Mouse (Mus musculus) kidney, embryonic 15.5 days (tissue): ENCODE data around the gene Acvr1c. TPM values are rescaled to one million over a fixed set of nuclear protein-coding genes. Genes with fewer than 3 reads are reported as not detected.
A peak's percentile ranks its signal among the peaks of the same experiment; 100 is the strongest.

Experiments
- ATAC-seq: fragments of 200-750 bp; cut with Nextera tagmentation; replicated peaks from 2 replicates; pipeline ENCODE4 v1.8.0; 2017; ENCODE audit warnings: moderate TSS enrichment; ENCODE audit not compliant: low FRiP score
- H3K27ac ChIP-seq: fragments of 300-500 bp; sonication (generic); 2 replicates; pipeline ENCODE4 v1.5.1; 2015; ENCODE audit warnings: mild to moderate bottlenecking, inconsistent platforms
- H3K27me3 ChIP-seq: fragments of 300-500 bp; sonication (generic); 2 replicates; pipeline ENCODE4 v1.6.1; 2015; ENCODE audit warnings: inconsistent platforms
- H3K36me3 ChIP-seq: fragments of 300-500 bp; sonication (generic); 2 replicates; pipeline ENCODE4 v1.6.1; 2015; ENCODE audit warnings: inconsistent platforms
- H3K4me1 ChIP-seq: fragments of 300-500 bp; sonication (generic); 2 replicates; pipeline ENCODE4 v1.6.1; 2015; ENCODE audit warnings: inconsistent platforms
- H3K4me2 ChIP-seq: fragments of 300-500 bp; sonication (generic); 2 replicates; pipeline ENCODE4 v1.6.1; 2015; ENCODE audit warnings: moderate library complexity, mild to moderate bottlenecking, inconsistent platforms
- H3K4me3 ChIP-seq: fragments of 300-500 bp; sonication (generic); replicated peaks from 2 replicates; pipeline ENCODE4 v1.5.1; 2015; ENCODE audit warnings: mild to moderate bottlenecking, inconsistent platforms
- H3K9ac ChIP-seq: fragments of 300-500 bp; sonication (generic); 2 replicates; pipeline ENCODE4 v1.6.1; 2015; ENCODE audit warnings: mild to moderate bottlenecking, inconsistent platforms
- H3K9me3 ChIP-seq: fragments of 300-500 bp; sonication (generic); replicated peaks from 2 replicates; pipeline ENCODE4 v1.6.1; 2016; ENCODE audit warnings: inconsistent platforms
- WGBS: fragments of 180-500 bp; shearing (Covaris S2); methylation state at CpG from one replicate; pipeline ENCODE4 v1.1.7; 2015; ENCODE audit warnings: mixed read lengths; 5-methylcytosine and 5-hydroxymethylcytosine counted together
- polyA plus RNA-seq: library from polyadenylated mRNA; unstranded; fragments of >200 nt; fragmentation: Nextera tagmentation; extraction: Ambion mirVana; gene quantifications from 2 replicates; pipeline ENCODE4 v1.2.1, GENCODE M21; 2015

The Acvr1c gene
- polyA plus RNA-seq, result 0.10 and 0.34 TPM in 2 replicates

- WGBS, result under 1% methylated on average over 63 of the region's 65 CpGs
These were observed at the start of gene Acvr1c for GRCm38 (mm10) chr2:58357414-58358131. Gene Acvr1c (minus strand): TSS chr2:58357895.

GRCm38 (mm10) chr2:58403481-58403880, 45.8 kb upstream of the Acvr1c start:
- H3K4me3 ChIP-seq, result no peak overlapping the region
- H3K4me1 ChIP-seq, result no peaks in the 10 kb centered on the region
- H3K4me2 ChIP-seq, result no peak overlapping the region
- H3K9me3 ChIP-seq, result no peaks in the 10 kb centered on the region
- 81% methylated on average over 2 of the region's 2 CpGs for WGBS
- H3K27ac ChIP-seq, result no peak overlapping the region
- H3K36me3 ChIP-seq, result no peaks in the 10 kb centered on the region
- H3K27me3 ChIP-seq, result no peaks in the 10 kb centered on the region
- ATAC-seq, result no peak
- H3K9ac ChIP-seq, result no peak overlapping the region

More at GRCm38 (mm10) chr2:58357414-58358131, at the start of gene Acvr1c:
- H3K27me3 ChIP-seq, result peaks cover 28% of the 10 kb centered on the region
- H3K36me3 ChIP-seq, result no peaks in the 10 kb centered on the region
- peak within 1 kb of the TSS; percentile 59 for H3K4me3 ChIP-seq
- no peak within 1 kb of the TSS for H3K27ac ChIP-seq
- no peaks in the 10 kb centered on the region for H3K9me3 ChIP-seq
- H3K9ac ChIP-seq, result peak within 1 kb of the TSS; percentile 27; the same call in 1 of the 2 replicates
- peak; percentile 83 for ATAC-seq
- H3K4me1 ChIP-seq, result peaks cover 12% of the 10 kb centered on the region
- H3K4me2 ChIP-seq, result peak within 1 kb of the TSS; percentile 99

GRCm38 (mm10) chr2:58388601-58389000, 30.9 kb upstream of the Acvr1c start:
- Histone ChIP-seq H3K9ac (no peak overlapping the region), H3K4me3 (no peak overlapping the region), H3K27me3 (no peaks in the 10 kb centered on the region), H3K4me1 (no peaks in the 10 kb centered on the region), H3K27ac (no peak overlapping the region), H3K36me3 (no peaks in the 10 kb centered on the region), H3K4me2 (no peak overlapping the region), H3K9me3 (no peaks in the 10 kb centered on the region)
- ATAC-seq, result no peak
- WGBS, result 88% methylated on average over 7 of the region's 7 CpGs

GRCm38 (mm10) chr2:58380020-58380419, 22.3 kb upstream of the Acvr1c start:
- Histone ChIP-seq H3K4me3 (no peak overlapping the region), H3K9me3 (no peaks in the 10 kb centered on the region), H3K27ac (no peak overlapping the region), H3K4me1 (no peaks in the 10 kb centered on the region), H3K4me2 (no peak overlapping the region), H3K27me3 (no peaks in the 10 kb centered on the region), H3K9ac (no peak overlapping the region), H3K36me3 (no peaks in the 10 kb centered on the region)
- no peak for ATAC-seq
- 80% methylated on average over 5 of the region's 5 CpGs for WGBS

- WGBS, result 73% methylated on average over 1 of the region's 1 CpGs
- Histone ChIP-seq H3K9ac (no peak overlapping the region), H3K9me3 (no peaks in the 10 kb centered on the region), H3K27me3 (no peaks in the 10 kb centered on the region), H3K4me2 (no peak overlapping the region), H3K36me3 (no peaks in the 10 kb centered on the region), H3K4me3 (no peak overlapping the region), H3K27ac (no peak overlapping the region), H3K4me1 (no peaks in the 10 kb centered on the region)
- ATAC-seq, result no peak
These were observed 21.8 kb upstream of the Acvr1c start for GRCm38 (mm10) chr2:58379475-58379874.

- Histone ChIP-seq H3K4me2 (no peak overlapping the region), H3K36me3 (no peaks in the 10 kb centered on the region), H3K4me3 (no peak overlapping the region), H3K9ac (no peak overlapping the region), H3K4me1 (no peaks in the 10 kb centered on the region), H3K27me3 (no peaks in the 10 kb centered on the region), H3K27ac (no peak overlapping the region), H3K9me3 (no peaks in the 10 kb centered on the region)
- WGBS, result 71% methylated on average over 9 of the region's 9 CpGs
- ATAC-seq, result no peak
These were observed 19.9 kb upstream of the Acvr1c start for GRCm38 (mm10) chr2:58377417-58378130.

GRCm38 (mm10) chr2:58366196-58366595, 8.5 kb upstream of the Acvr1c start:
- no peak overlapping the region for H3K4me3 ChIP-seq
- H3K4me2 ChIP-seq, result no peak overlapping the region
- H3K4me1 ChIP-seq, result no peaks in the 10 kb centered on the region
- 64% methylated on average over 3 of the region's 3 CpGs for WGBS
- H3K9me3 ChIP-seq, result no peaks in the 10 kb centered on the region
- H3K27me3 ChIP-seq, result no peaks in the 10 kb centered on the region
- ATAC-seq, result no peak
- no peaks in the 10 kb centered on the region for H3K36me3 ChIP-seq
- H3K27ac ChIP-seq, result no peak overlapping the region
- no peak overlapping the region for H3K9ac ChIP-seq

- ATAC-seq, result no peak
- Histone ChIP-seq H3K27me3 (peaks cover 16% of the 10 kb centered on the region), H3K9ac (no peak overlapping the region), H3K36me3 (no peaks in the 10 kb centered on the region), H3K4me3 (no peak overlapping the region), H3K27ac (no peak overlapping the region), H3K4me2 (no peak overlapping the region), H3K9me3 (no peaks in the 10 kb centered on the region), H3K4me1 (peaks cover 12% of the 10 kb centered on the region)
- WGBS, result 81% methylated on average over 3 of the region's 3 CpGs
These were observed 3.8 kb upstream of the Acvr1c start for GRCm38 (mm10) chr2:58361361-58362046.

- H3K27ac ChIP-seq, result no peak overlapping the region
- peak overlapping the region; percentile 59 for H3K4me3 ChIP-seq
- H3K4me2 ChIP-seq, result peak overlapping the region; percentile 99
- ATAC-seq, result peak; percentile 31; the same call in 1 of the 2 replicates
- H3K36me3 ChIP-seq, result no peaks in the 10 kb centered on the region
- H3K9me3 ChIP-seq, result no peaks in the 10 kb centered on the region
- H3K4me1 ChIP-seq, result peaks cover 12% of the 10 kb centered on the region
- H3K9ac ChIP-seq, result no peak overlapping the region
- WGBS, result 10% methylated on average over 3 of the region's 3 CpGs
- peaks cover 28% of the 10 kb centered on the region for H3K27me3 ChIP-seq
These were observed 401 bp upstream of the Acvr1c start for GRCm38 (mm10) chr2:58358132-58358460.

- Histone ChIP-seq H3K27ac (no peak overlapping the region), H3K4me1 (peaks cover 12% of the 10 kb centered on the region), H3K27me3 (peaks cover 28% of the 10 kb centered on the region), H3K9me3 (no peaks in the 10 kb centered on the region), H3K9ac (peak overlapping the region; percentile 27; the same call in 1 of the 2 replicates), H3K4me2 (peak overlapping the region; percentile 99), H3K4me3 (peak overlapping the region; percentile 59), H3K36me3 (no peaks in the 10 kb centered on the region)
- under 1% methylated on average over 7 of the region's 7 CpGs for WGBS
- ATAC-seq, result peak; percentile 52
These were observed 654 bp downstream of the Acvr1c start for GRCm38 (mm10) chr2:58357068-58357413.

- no peak overlapping the region for H3K27ac ChIP-seq
- H3K9ac ChIP-seq, result no peak overlapping the region
- no peak for ATAC-seq
- no peak overlapping the region for H3K4me2 ChIP-seq
- H3K36me3 ChIP-seq, result no peaks in the 10 kb centered on the region
- no peak overlapping the region for H3K4me3 ChIP-seq
- no peaks in the 10 kb centered on the region for H3K9me3 ChIP-seq
- H3K4me1 ChIP-seq, result peaks cover 12% of the 10 kb centered on the region
- 87% methylated on average over 3 of the region's 3 CpGs for WGBS
- peaks cover 28% of the 10 kb centered on the region for H3K27me3 ChIP-seq
These were observed 3.3 kb downstream of the Acvr1c start for GRCm38 (mm10) chr2:58354389-58354788.

GRCm38 (mm10) chr2:58352846-58353245, 4.8 kb downstream of the Acvr1c start:
- Histone ChIP-seq H3K9ac (no peak overlapping the region), H3K36me3 (no peaks in the 10 kb centered on the region), H3K9me3 (no peaks in the 10 kb centered on the region), H3K27me3 (peaks cover 23% of the 10 kb centered on the region), H3K4me3 (no peak overlapping the region), H3K4me2 (no peak overlapping the region), H3K4me1 (peaks cover 12% of the 10 kb centered on the region), H3K27ac (no peak overlapping the region)
- ATAC-seq, result no peak
- WGBS, result 63% methylated on average over 5 of the region's 5 CpGs
